ENCODE assay signal across 15 mouse cellular contexts in genomic region chr11:5915429-5916177, GRCm38 (mm10). TPM values are rescaled to one million over a fixed set of nuclear protein-coding genes. Genes with fewer than 3 reads are reported as not detected.
DNase-seq lines count a peak whose midpoint lies in the region; ATAC-seq and TF ChIP-seq lines count a peak whose summit lies in the region.
"Had no signal": no experiment of that assay in that cellular context is flagged by ENCODE, and none has a peak within 500 bp of the region (broad histone marks: within the 10 kb centered on the region; RNA-seq: fewer than 3 reads in every experiment).

No protein-coding gene starts in this region.

- no peak overlapping the region; the same call in 1 of the 2 replicates for H3K4me2 ChIP-seq in heart, embryonic 15.5 days
- H3K4me2 ChIP-seq: limb, embryonic 12.5 days; lung, embryonic 14.5 days had no signal

- TF ChIP-seq POLR2A in liver, adult 2 months (IDR thresholded peaks at IDR 0.05; ENCODE audit: extremely low read depth, insufficient read depth, low read length): no peak

- H3K4me3 ChIP-seq in liver, adult 2 months (ENCODE audit: insufficient read depth, low read depth, low read length): peak overlapping the region; percentile 42
- H3K4me3 ChIP-seq in heart, embryonic 15.5 days: no peak overlapping the region
- no peak overlapping the region for H3K4me3 ChIP-seq in layer of hippocampus, adult 2 months
- H3K4me3 ChIP-seq: limb, embryonic 12.5 days had no signal

- peaks cover 24% of the 10 kb centered on the region; the same call in 1 of the 2 replicates for H3K79me2 ChIP-seq in liver, adult 2 months (ENCODE audit: control insufficient read depth, insufficient read depth, low read length)

- ATAC-seq in heart, embryonic 15.5 days (replicated peaks; ENCODE audit: insufficient number of reproducible peaks, insufficient read depth, low FRiP score, low read depth): peak; percentile 32; the same call in 1 of the 2 replicates
- ATAC-seq: CD4-positive, CD25-positive, alpha-beta regulatory T cell, adult 4 months; hindbrain, postnatal 0 days had no signal

- no peaks in the 10 kb centered on the region for H3K27me3 ChIP-seq in liver, adult 2 months (ENCODE audit: control insufficient read depth, insufficient read depth, low read length)
- H3K27me3 ChIP-seq in heart, embryonic 15.5 days: no peaks in the 10 kb centered on the region

- 14% methylated on average over 5 of the region's 5 CpGs for WGBS in liver, adult 2 months
- 65% methylated on average over 5 of the region's 5 CpGs for WGBS in heart, embryonic 15.5 days

- peak; percentile 38 to 65 for DNase-seq in frontal cortex, postnatal 36 days (ENCODE audit: low spot score in 2 of 2)
- DNase-seq in frontal cortex, postnatal 10 days (ENCODE audit: low spot score in 2 of 2): no peak
- peak; percentile 100 for DNase-seq in liver, adult 2 months (ENCODE audit: extremely low read depth, low read depth, low spot score)
- no peak for DNase-seq in liver
- peak; percentile 84 to 86 for DNase-seq in cerebellum, postnatal 14 days
- no peak for DNase-seq in layer of hippocampus, adult 11-12 months (ENCODE audit: low spot score)
- no peak for DNase-seq in layer of hippocampus, adult 2 months (ENCODE audit: low spot score in 2 of 2)
- DNase-seq: kidney, adult 9 months; lung, embryonic 14.5 days had no signal

- TF ChIP-seq CTCF in liver, adult 2 months (IDR thresholded peaks at IDR 0.05; ENCODE audit: low read depth, low read length): no peak
- TF ChIP-seq CTCF in layer of hippocampus, adult 2 months (conservative IDR thresholded peaks at IDR 0.05): no peak

- H3K9me3 ChIP-seq in heart, embryonic 15.5 days (replicated peaks): no peaks in the 10 kb centered on the region
- H3K9me3 ChIP-seq: limb, embryonic 12.5 days had no signal

- peaks cover 45% of the 10 kb centered on the region for H3K4me1 ChIP-seq in liver, adult 2 months (ENCODE audit: control insufficient read depth, insufficient read depth, low read length)
- H3K4me1 ChIP-seq in heart, embryonic 15.5 days (replicated peaks): peaks cover 35% of the 10 kb centered on the region
- H3K4me1 ChIP-seq: limb, embryonic 12.5 days had no signal

- peak overlapping the region; percentile 97 for H3K27ac ChIP-seq in liver, adult 2 months (replicated peaks; ENCODE audit: insufficient read depth, low read depth, low read length)
- H3K27ac ChIP-seq in heart, embryonic 15.5 days: no peak overlapping the region
- H3K27ac ChIP-seq in layer of hippocampus, adult 2 months: no peak overlapping the region
- H3K27ac ChIP-seq: hindbrain, postnatal 0 days; limb, embryonic 12.5 days had no signal

- H3K9ac ChIP-seq in liver, adult 2 months (ENCODE audit: low read depth, low read length): peak overlapping the region; percentile 59
- no peak overlapping the region for H3K9ac ChIP-seq in heart, embryonic 15.5 days
- H3K9ac ChIP-seq: limb, embryonic 12.5 days; lung, embryonic 14.5 days had no signal

- H3K36me3 ChIP-seq in liver, adult 2 months (ENCODE audit: control insufficient read depth, insufficient read depth, low read length): peaks cover 9% of the 10 kb centered on the region; the same call in 1 of the 2 replicates
- no peaks in the 10 kb centered on the region for H3K36me3 ChIP-seq in heart, embryonic 15.5 days
- H3K36me3 ChIP-seq: limb, embryonic 12.5 days had no signal

RNA-seq across cellular contexts. Expression of gene Myl7, which starts 17.0 kb away (rescaled TPM):
- 0.65 and 0.67 TPM in 2 replicates for total RNA-seq in liver, adult 2 months (2014; rRNA removed)
- polyA plus RNA-seq in liver, adult 2 months (2012; rRNA removed): 0.55 and 0.64 TPM in 2 replicates
- 3,544 and 4,168 TPM in 2 replicates for polyA plus RNA-seq in heart, embryonic 15.5 days (2015; fragmentation: Nextera tagmentation; extraction: Ambion mirVana)
- not detected for total RNA-seq in layer of hippocampus, adult 2 months (2021)
- total RNA-seq: hindbrain, postnatal 0 days; layer of hippocampus, adult 8-10 months; megakaryocyte-erythroid progenitor cell, adult 5-6 weeks had no signal
- polyA plus RNA-seq: CD4-positive, CD25-positive, alpha-beta regulatory T cell, adult 4 months; hindbrain, postnatal 0 days had no signal

RNA-seq across cellular contexts. Expression of gene Gck, which starts 34.3 kb away (rescaled TPM):
- total RNA-seq in liver, adult 2 months (2014; rRNA removed): 69.5 and 94.4 TPM in 2 replicates
- 112 and 155 TPM in 2 replicates for polyA plus RNA-seq in liver, adult 2 months (2012; rRNA removed)
- 0.72 and 2.0 TPM in 2 replicates for polyA plus RNA-seq in heart, embryonic 15.5 days (2015; fragmentation: Nextera tagmentation; extraction: Ambion mirVana)
- 1 to 10 TPM; 2.4 to 3.3 TPM for total RNA-seq in layer of hippocampus, adult 2 months (2021)
- total RNA-seq: megakaryocyte-erythroid progenitor cell, adult 5-6 weeks had no signal
- polyA plus RNA-seq: CD4-positive, CD25-positive, alpha-beta regulatory T cell, adult 4 months had no signal

RNA-seq across cellular contexts. Expression of gene Pold2, which starts 37.5 kb away (rescaled TPM):
- total RNA-seq in liver, adult 2 months (2014; rRNA removed): 10.7 and 22.1 TPM in 2 replicates
- 59.5 and 81.1 TPM in 2 replicates for polyA plus RNA-seq in liver, adult 2 months (2012; rRNA removed)
- polyA plus RNA-seq in heart, embryonic 15.5 days (2015; fragmentation: Nextera tagmentation; extraction: Ambion mirVana): 96.4 and 112 TPM in 2 replicates
- total RNA-seq in layer of hippocampus, adult 2 months (2021): 10 to 100 TPM; 19.8 to 23.2 TPM

RNA-seq across cellular contexts. Expression of gene Ykt6, which starts 39.9 kb away (rescaled TPM):
- total RNA-seq in liver, adult 2 months (2014; rRNA removed): 41.6 and 41.8 TPM in 2 replicates
- 37.4 and 39.9 TPM in 2 replicates for polyA plus RNA-seq in liver, adult 2 months (2012; rRNA removed)
- polyA plus RNA-seq in heart, embryonic 15.5 days (2015; fragmentation: Nextera tagmentation; extraction: Ambion mirVana): 33.6 and 42.2 TPM in 2 replicates
- total RNA-seq in layer of hippocampus, adult 2 months (2021): 10 to 100 TPM; 63.4 to 71.4 TPM

RNA-seq across cellular contexts. Expression of gene Aebp1, which starts 53.9 kb away (rescaled TPM):
- 0.83 and 1.7 TPM in 2 replicates for total RNA-seq in liver, adult 2 months (2014; rRNA removed)
- polyA plus RNA-seq in liver, adult 2 months (2012; rRNA removed): 1.4 and 1.6 TPM in 2 replicates
- polyA plus RNA-seq in heart, embryonic 15.5 days (2015; fragmentation: Nextera tagmentation; extraction: Ambion mirVana): 31.7 and 43.7 TPM in 2 replicates
- 1 to 10 TPM; 6.2 to 9.1 TPM for total RNA-seq in layer of hippocampus, adult 2 months (2021)
- total RNA-seq: megakaryocyte-erythroid progenitor cell, adult 5-6 weeks had no signal

Comparison
In these comparisons a context has a peak if more than half of its experiments do, and no peak if none do; other contexts are left out.
1. DNase-seq: peak in frontal cortex, postnatal 36 days (2 of 2), liver, adult 2 months (single experiment) and cerebellum, postnatal 14 days (2 of 2); none in frontal cortex, postnatal 10 days (0 of 2), liver (single experiment), layer of hippocampus, adult 11-12 months (single experiment) and layer of hippocampus, adult 2 months (0 of 2).
2. RNA of gene Gck, which starts 34.3 kb away (total RNA-seq): 69.5 to 94.4 TPM in liver, adult 2 months; 2.4 to 3.3 TPM in layer of hippocampus, adult 2 months; every median in the first group is over 10 times any median in the second.